Mouse (Mus musculus): ENCODE data around the gene Cdc42ep1.
A peak's percentile ranks its signal among the peaks of the same experiment; 100 is the strongest.
"Not testable (repeated sequence)": the region's sequence is repeated elsewhere in the genome, so short reads cannot be mapped to it uniquely, and the experiment has no call there.

Gene Cdc42ep1

GRCm38 (mm10) chr15:78829636-78830035, 12.8 kb upstream of the Cdc42ep1 start:
- DNase-seq (ENCODE audit: low spot score): no peak

GRCm38 (mm10) chr15:78830742-78831719, 11.4 kb upstream of the Cdc42ep1 start:
- no peak for DNase-seq (ENCODE audit: low spot score)

- no peak for DNase-seq (ENCODE audit: low spot score)
Observed at GRCm38 (mm10) chr15:78831720-78832657, 10.4 kb upstream of the Cdc42ep1 start.

GRCm38 (mm10) chr15:78832701-78833123, 9.7 kb upstream of the Cdc42ep1 start:
- DNase-seq (ENCODE audit: low spot score): peak; percentile 68

GRCm38 (mm10) chr15:78833582-78833981, 8.8 kb upstream of the Cdc42ep1 start:
- DNase-seq (ENCODE audit: low spot score): no peak

GRCm38 (mm10) chr15:78834233-78835005, 8.0 kb upstream of the Cdc42ep1 start:
- no peak for DNase-seq (ENCODE audit: low spot score)

GRCm38 (mm10) chr15:78835200-78836085, 7.0 kb upstream of the Cdc42ep1 start:
- no peak for DNase-seq (ENCODE audit: low spot score)

GRCm38 (mm10) chr15:78836086-78836621, 6.3 kb upstream of the Cdc42ep1 start:
- no peak for DNase-seq (ENCODE audit: low spot score)

- no peak for DNase-seq (ENCODE audit: low spot score)
Observed at GRCm38 (mm10) chr15:78839744-78840143, 2.7 kb upstream of the Cdc42ep1 start.

GRCm38 (mm10) chr15:78840241-78840640, 2.2 kb upstream of the Cdc42ep1 start:
- DNase-seq (ENCODE audit: low spot score): no peak

GRCm38 (mm10) chr15:78840751-78841150, 1.7 kb upstream of the Cdc42ep1 start:
- no peak for DNase-seq (ENCODE audit: low spot score)

- no peak for DNase-seq (ENCODE audit: low spot score)
Observed at GRCm38 (mm10) chr15:78841161-78841790, 1.1 kb upstream of the Cdc42ep1 start.

GRCm38 (mm10) chr15:78843581-78844469, 1.4 kb downstream of the Cdc42ep1 start:
- DNase-seq (ENCODE audit: low spot score): no peak

- no peak for DNase-seq (ENCODE audit: low spot score)
Observed at GRCm38 (mm10) chr15:78844791-78845190, 2.4 kb downstream of the Cdc42ep1 start.

GRCm38 (mm10) chr15:78845321-78845720, 2.9 kb downstream of the Cdc42ep1 start:
- no peak for DNase-seq (ENCODE audit: low spot score)

GRCm38 (mm10) chr15:78845867-78846266, 3.4 kb downstream of the Cdc42ep1 start:
- DNase-seq (ENCODE audit: low spot score): no peak

GRCm38 (mm10) chr15:78846352-78846751, 3.9 kb downstream of the Cdc42ep1 start:
- no peak for DNase-seq (ENCODE audit: low spot score)

- not testable (repeated sequence) for DNase-seq (ENCODE audit: low spot score)
Observed at GRCm38 (mm10) chr15:78846805-78847204, 4.4 kb downstream of the Cdc42ep1 start.

- DNase-seq (ENCODE audit: low spot score): peak; percentile 70
Observed at GRCm38 (mm10) chr15:78848467-78848866, 6.0 kb downstream of the Cdc42ep1 start.
